Mouse (Mus musculus) spleen, adult 2 months (tissue): ENCODE data around the gene Efcab11.
A peak's percentile ranks its signal among the peaks of the same experiment; 100 is the strongest.

Experiments used
- CTCF ChIP-seq: fragments of 200-500 bp; IDR thresholded peaks from 2 replicates; pipeline ENCODE4 v1.5.1; 2011; ENCODE audit warnings: mild to moderate bottlenecking, inconsistent platforms; ENCODE audit not compliant: insufficient read depth, insufficient read length, insufficient replicate concordance; ENCODE audit errors: extremely low read depth
- POLR2A ChIP-seq: fragments of 200-500 bp; IDR thresholded peaks from 2 replicates; pipeline ENCODE4 v1.6.1; 2011; ENCODE audit warnings: low read depth, low read length, inconsistent platforms

GRCm38 (mm10) chr12:99741631-99742030, 142.6 kb downstream of the Efcab11 start:
- peak; percentile 1; the same call in 1 of the 2 replicates for TF ChIP-seq CTCF
- no peak for TF ChIP-seq POLR2A
